Mouse (Mus musculus): ENCODE data around the gene Fam83e. TPM values are rescaled to one million over a fixed set of nuclear protein-coding genes. Genes with fewer than 3 reads are reported as not detected.
A peak's percentile ranks its signal among the peaks of the same experiment; 100 is the strongest.

The Fam83e gene
- total and polyA plus RNA-seq, 2 experiments: 0.10 to 0.18 TPM

GRCm38 (mm10) chr7:45705873-45706281, 15.1 kb upstream of the Fam83e start:
- peak; percentile 71 for DNase-seq (ENCODE audit: extremely low read depth, low read depth, low spot score)
- H3K4me3 ChIP-seq (ENCODE audit: insufficient read depth, low read depth, low read length): peak overlapping the region; percentile 81
- H3K27ac ChIP-seq (replicated peaks; ENCODE audit: insufficient read depth, low read depth, low read length): peak overlapping the region; percentile 96
- no peaks in the 10 kb centered on the region; the same call in 1 of the 2 replicates for H3K79me2 ChIP-seq (ENCODE audit: control insufficient read depth, insufficient read depth, low read length)
- peaks cover 11% of the 10 kb centered on the region for H3K36me3 ChIP-seq (ENCODE audit: control insufficient read depth, insufficient read depth, low read length)
- H3K27me3 ChIP-seq (ENCODE audit: control insufficient read depth, insufficient read depth, low read length): no peaks in the 10 kb centered on the region
- H3K4me1 ChIP-seq (ENCODE audit: control insufficient read depth, insufficient read depth, low read length): peaks cover 18% of the 10 kb centered on the region
- no peak for TF ChIP-seq CTCF (IDR thresholded peaks at IDR 0.05; ENCODE audit: low read depth, low read length)
- TF ChIP-seq POLR2A (IDR thresholded peaks at IDR 0.05; ENCODE audit: extremely low read depth, insufficient read depth, low read length): peak; percentile 37; the same call in 1 of the 2 replicates
- peak overlapping the region; percentile 98 for H3K9ac ChIP-seq (ENCODE audit: low read depth, low read length)
- 0% methylated on average over 7 of the region's 7 CpGs for WGBS

GRCm38 (mm10) chr7:45706721-45707241, 14.2 kb upstream of the Fam83e start:
- peak overlapping the region; percentile 81 for H3K4me3 ChIP-seq (ENCODE audit: insufficient read depth, low read depth, low read length)
- TF ChIP-seq CTCF (IDR thresholded peaks at IDR 0.05; ENCODE audit: low read depth, low read length): no peak
- peak; percentile 87 for TF ChIP-seq POLR2A (IDR thresholded peaks at IDR 0.05; ENCODE audit: extremely low read depth, insufficient read depth, low read length)
- H3K36me3 ChIP-seq (ENCODE audit: control insufficient read depth, insufficient read depth, low read length): peaks cover 11% of the 10 kb centered on the region
- peak overlapping the region; percentile 99 for H3K27ac ChIP-seq (replicated peaks; ENCODE audit: insufficient read depth, low read depth, low read length)
- no peaks in the 10 kb centered on the region; the same call in 1 of the 2 replicates for H3K79me2 ChIP-seq (ENCODE audit: control insufficient read depth, insufficient read depth, low read length)
- H3K9ac ChIP-seq (ENCODE audit: low read depth, low read length): peak overlapping the region; percentile 98
- WGBS: 1% methylated on average over 45 of the region's 45 CpGs
- DNase-seq (ENCODE audit: extremely low read depth, low read depth, low spot score): peak; percentile 55
- no peaks in the 10 kb centered on the region for H3K27me3 ChIP-seq (ENCODE audit: control insufficient read depth, insufficient read depth, low read length)
- H3K4me1 ChIP-seq (ENCODE audit: control insufficient read depth, insufficient read depth, low read length): peaks cover 22% of the 10 kb centered on the region

- H3K79me2 ChIP-seq (ENCODE audit: control insufficient read depth, insufficient read depth, low read length): no peaks in the 10 kb centered on the region; the same call in 1 of the 2 replicates
- under 1% methylated on average over 27 of the region's 27 CpGs for WGBS
- no peak for TF ChIP-seq CTCF (IDR thresholded peaks at IDR 0.05; ENCODE audit: low read depth, low read length)
- peak; percentile 64 for TF ChIP-seq POLR2A (IDR thresholded peaks at IDR 0.05; ENCODE audit: extremely low read depth, insufficient read depth, low read length)
- peak overlapping the region; percentile 81 for H3K4me3 ChIP-seq (ENCODE audit: insufficient read depth, low read depth, low read length)
- peak; percentile 91 for DNase-seq (ENCODE audit: extremely low read depth, low read depth, low spot score)
- peaks cover 27% of the 10 kb centered on the region for H3K4me1 ChIP-seq (ENCODE audit: control insufficient read depth, insufficient read depth, low read length)
- H3K9ac ChIP-seq (ENCODE audit: low read depth, low read length): peak overlapping the region; percentile 73
- H3K27me3 ChIP-seq (ENCODE audit: control insufficient read depth, insufficient read depth, low read length): no peaks in the 10 kb centered on the region
- H3K27ac ChIP-seq (replicated peaks; ENCODE audit: insufficient read depth, low read depth, low read length): peak overlapping the region; percentile 99
- peaks cover 11% of the 10 kb centered on the region for H3K36me3 ChIP-seq (ENCODE audit: control insufficient read depth, insufficient read depth, low read length)
These were observed 13.5 kb upstream of the Fam83e start for GRCm38 (mm10) chr7:45707375-45707967.

GRCm38 (mm10) chr7:45708221-45708761, 12.7 kb upstream of the Fam83e start:
- Histone ChIP-seq H3K79me2 (ENCODE audit: control insufficient read depth, insufficient read depth, low read length) (no peaks in the 10 kb centered on the region; the same call in 1 of the 2 replicates), H3K36me3 (ENCODE audit: control insufficient read depth, insufficient read depth, low read length) (peaks cover 11% of the 10 kb centered on the region), H3K4me3 (ENCODE audit: insufficient read depth, low read depth, low read length) (peak overlapping the region; percentile 31), H3K4me1 (ENCODE audit: control insufficient read depth, insufficient read depth, low read length) (peaks cover 35% of the 10 kb centered on the region), H3K9ac (ENCODE audit: low read depth, low read length) (peak overlapping the region; percentile 41), H3K27ac (replicated peaks; ENCODE audit: insufficient read depth, low read depth, low read length) (peak overlapping the region; percentile 78), H3K27me3 (ENCODE audit: control insufficient read depth, insufficient read depth, low read length) (no peaks in the 10 kb centered on the region)
- 7% methylated on average over 13 of the region's 13 CpGs for WGBS
- DNase-seq (ENCODE audit: extremely low read depth, low read depth, low spot score): peak; percentile 94
- TF ChIP-seq CTCF (IDR thresholded peaks at IDR 0.05; ENCODE audit: low read depth, low read length) (no peak), POLR2A (IDR thresholded peaks at IDR 0.05; ENCODE audit: extremely low read depth, insufficient read depth, low read length) (peak; percentile 24; the same call in 1 of the 2 replicates)

GRCm38 (mm10) chr7:45709036-45709435, 12.0 kb upstream of the Fam83e start:
- Histone ChIP-seq H3K4me1 (ENCODE audit: control insufficient read depth, insufficient read depth, low read length) (peaks cover 32% of the 10 kb centered on the region), H3K79me2 (ENCODE audit: control insufficient read depth, insufficient read depth, low read length) (no peaks in the 10 kb centered on the region; the same call in 1 of the 2 replicates), H3K27me3 (ENCODE audit: control insufficient read depth, insufficient read depth, low read length) (no peaks in the 10 kb centered on the region), H3K36me3 (ENCODE audit: control insufficient read depth, insufficient read depth, low read length) (peaks cover 11% of the 10 kb centered on the region), H3K9ac (ENCODE audit: low read depth, low read length) (no peak overlapping the region), H3K27ac (replicated peaks; ENCODE audit: insufficient read depth, low read depth, low read length) (peak overlapping the region; percentile 78), H3K4me3 (ENCODE audit: insufficient read depth, low read depth, low read length) (no peak overlapping the region)
- peak; percentile 59 for DNase-seq (ENCODE audit: extremely low read depth, low read depth, low spot score)
- WGBS: 40% methylated on average over 6 of the region's 6 CpGs
- TF ChIP-seq CTCF (IDR thresholded peaks at IDR 0.05; ENCODE audit: low read depth, low read length) (no peak), POLR2A (IDR thresholded peaks at IDR 0.05; ENCODE audit: extremely low read depth, insufficient read depth, low read length) (no peak)
